In the genomic region with DNA sequence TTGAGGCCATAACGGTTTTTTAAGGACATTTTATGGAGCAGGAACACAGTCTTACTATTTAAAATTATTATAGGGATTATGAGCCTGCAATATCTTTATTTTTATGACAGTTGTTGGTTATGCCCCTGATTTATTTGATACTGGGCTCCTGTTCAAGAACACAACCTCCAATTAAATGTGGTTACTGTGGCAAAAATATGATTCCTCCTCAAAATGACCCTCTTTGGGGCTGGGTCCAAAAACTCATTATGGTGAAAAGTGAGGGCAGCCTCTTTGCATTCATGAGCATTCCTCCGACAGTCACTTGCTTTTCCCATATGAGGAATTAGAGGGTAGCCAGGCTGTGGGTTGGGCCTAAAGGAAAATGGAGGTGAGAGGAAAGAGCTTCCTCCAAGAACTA, we compare ENCODE assay signal across 17 mouse cellular contexts.
"Had no signal": no experiment of that assay in that cellular context is flagged by ENCODE, and none has a peak within 500 bp of the region (broad histone marks: within the 10 kb centered on the region; RNA-seq: fewer than 3 reads in every experiment).

No protein-coding gene starts in this region.

- H3K4me2 ChIP-seq: kidney, embryonic 15.5 days; liver, embryonic 11.5 days; liver, embryonic 15.5 days; midbrain, embryonic 11.5 days; midbrain, embryonic 15.5 days; neural tube, embryonic 12.5 days had no signal

- H3K9ac ChIP-seq: kidney, embryonic 15.5 days; liver, embryonic 15.5 days; midbrain, embryonic 15.5 days; neural tube, embryonic 12.5 days had no signal

- H3K4me3 ChIP-seq: kidney, embryonic 15.5 days; left cerebral cortex, adult 2 months; liver, embryonic 15.5 days; megakaryocyte, embryonic 14.5 days; midbrain, embryonic 15.5 days; neural tube, embryonic 12.5 days had no signal

- H3K36me3 ChIP-seq: kidney, embryonic 15.5 days; liver, embryonic 15.5 days; midbrain, embryonic 15.5 days; neural tube, embryonic 12.5 days had no signal

- DNase-seq: kidney, adult 2 months; kidney, postnatal 25 days; retina, postnatal 1 day; right cerebral cortex, postnatal 4 days; spleen, adult 18-20 months; thymus, adult 18-20 months; thymus, postnatal 14 days had no signal

- ATAC-seq: intestine, embryonic 16.5 days had no signal

- H3K27me3 ChIP-seq: kidney, embryonic 15.5 days; liver, embryonic 15.5 days; megakaryocyte, embryonic 14.5 days; midbrain, embryonic 15.5 days; neural tube, embryonic 12.5 days had no signal

- H3K27ac ChIP-seq: kidney, embryonic 15.5 days; left cerebral cortex, adult 2 months; liver, embryonic 15.5 days; macrophage; midbrain, embryonic 15.5 days; neural tube, embryonic 12.5 days had no signal

- H3K4me1 ChIP-seq: liver, embryonic 15.5 days; midbrain, embryonic 15.5 days; neural tube, embryonic 12.5 days had no signal

- H3K9me3 ChIP-seq: kidney, embryonic 15.5 days; liver, embryonic 15.5 days; megakaryocyte, embryonic 14.5 days; midbrain, embryonic 15.5 days; neural tube, embryonic 12.5 days had no signal
